Mouse (Mus musculus): ENCODE results near the gene Tenm2. TPM values are rescaled to one million over a fixed set of nuclear protein-coding genes. Genes with fewer than 3 reads are reported as not detected.

The Tenm2 gene
- polyA plus RNA-seq, 1 experiment from 2014 or later: 39.5 TPM

GRCm38 (mm10) chr11:36678057-36678396 is 557.7 kb downstream of the Tenm2 start:
- Histone ChIP-seq H3K4me1 (peaks cover 24% of the 10 kb centered on the region), H3K9ac (replicated peaks) (peak overlapping the region; percentile 65), H3K9me3 (no peaks in the 10 kb centered on the region), H3K4me2 (replicated peaks) (peak overlapping the region; percentile 57), H3K36me3 (no peaks in the 10 kb centered on the region), H3K27ac (replicated peaks) (peak overlapping the region; percentile 97), H3K27me3 (no peaks in the 10 kb centered on the region), H3K4me3 (peak overlapping the region; percentile 57)
- peak; percentile 78 for ATAC-seq (replicated peaks)
- WGBS: 3% methylated on average over 10 of the region's 10 CpGs

GRCm38 (mm10) chr11:36677321-36678056 is 558.3 kb downstream of the Tenm2 start:
- H3K9ac ChIP-seq (replicated peaks): peak overlapping the region; percentile 65
- WGBS: under 1% methylated on average over 23 of the region's 23 CpGs
- peak overlapping the region; percentile 57 for H3K4me2 ChIP-seq (replicated peaks)
- no peaks in the 10 kb centered on the region for H3K9me3 ChIP-seq
- H3K27me3 ChIP-seq: no peaks in the 10 kb centered on the region
- no peaks in the 10 kb centered on the region for H3K36me3 ChIP-seq
- peak overlapping the region; percentile 57 for H3K4me3 ChIP-seq
- peak overlapping the region; percentile 97 for H3K27ac ChIP-seq (replicated peaks)
- ATAC-seq (replicated peaks): peak; percentile 89
- H3K4me1 ChIP-seq: peaks cover 24% of the 10 kb centered on the region

GRCm38 (mm10) chr11:36676446-36677284 is 559.1 kb downstream of the Tenm2 start:
- ATAC-seq (replicated peaks): no peak
- peak overlapping the region; percentile 57 for H3K4me3 ChIP-seq
- peak overlapping the region; percentile 65 for H3K9ac ChIP-seq (replicated peaks)
- no peaks in the 10 kb centered on the region for H3K36me3 ChIP-seq
- H3K4me1 ChIP-seq: peaks cover 27% of the 10 kb centered on the region
- H3K27ac ChIP-seq (replicated peaks): peak overlapping the region; percentile 97
- WGBS: 19% methylated on average over 16 of the region's 16 CpGs
- H3K9me3 ChIP-seq: no peaks in the 10 kb centered on the region
- peak overlapping the region; percentile 57 for H3K4me2 ChIP-seq (replicated peaks)
- H3K27me3 ChIP-seq: no peaks in the 10 kb centered on the region

GRCm38 (mm10) chr11:36674902-36675422 is 560.8 kb downstream of the Tenm2 start:
- no peaks in the 10 kb centered on the region for H3K36me3 ChIP-seq
- WGBS: 76% methylated on average over 4 of the region's 4 CpGs
- no peak overlapping the region for H3K9ac ChIP-seq (replicated peaks)
- peak overlapping the region; percentile 57 for H3K4me2 ChIP-seq (replicated peaks)
- H3K27ac ChIP-seq (replicated peaks): no peak overlapping the region
- no peaks in the 10 kb centered on the region for H3K9me3 ChIP-seq
- ATAC-seq (replicated peaks): no peak
- H3K4me3 ChIP-seq: peak overlapping the region; percentile 57
- H3K27me3 ChIP-seq: no peaks in the 10 kb centered on the region
- H3K4me1 ChIP-seq: peaks cover 42% of the 10 kb centered on the region

- Histone ChIP-seq H3K27ac (replicated peaks) (no peak overlapping the region), H3K4me3 (no peak overlapping the region), H3K27me3 (no peaks in the 10 kb centered on the region), H3K4me1 (peaks cover 38% of the 10 kb centered on the region), H3K4me2 (replicated peaks) (no peak overlapping the region; the same call in 1 of the 2 replicates), H3K36me3 (no peaks in the 10 kb centered on the region), H3K9ac (replicated peaks) (no peak overlapping the region), H3K9me3 (no peaks in the 10 kb centered on the region)
- ATAC-seq (replicated peaks): no peak
- 41% methylated on average over 5 of the region's 5 CpGs for WGBS
Measured at GRCm38 (mm10) chr11:36674141-36674540, 561.6 kb downstream of the Tenm2 start.

GRCm38 (mm10) chr11:36671196-36671595 is 564.6 kb downstream of the Tenm2 start:
- Histone ChIP-seq H3K9me3 (no peaks in the 10 kb centered on the region), H3K27me3 (no peaks in the 10 kb centered on the region), H3K4me2 (replicated peaks) (no peak overlapping the region), H3K27ac (replicated peaks) (no peak overlapping the region), H3K4me1 (peaks cover 31% of the 10 kb centered on the region), H3K36me3 (no peaks in the 10 kb centered on the region), H3K9ac (replicated peaks) (no peak overlapping the region), H3K4me3 (no peak overlapping the region)
- ATAC-seq (replicated peaks): no peak
- WGBS: 49% methylated on average over 9 of the region's 9 CpGs

GRCm38 (mm10) chr11:36664026-36664425 is 571.7 kb downstream of the Tenm2 start:
- H3K4me3 ChIP-seq: no peak overlapping the region
- no peaks in the 10 kb centered on the region for H3K27me3 ChIP-seq
- ATAC-seq (replicated peaks): no peak
- H3K36me3 ChIP-seq: no peaks in the 10 kb centered on the region
- H3K27ac ChIP-seq (replicated peaks): no peak overlapping the region
- H3K9me3 ChIP-seq: no peaks in the 10 kb centered on the region
- WGBS: 66% methylated on average over 1 of the region's 1 CpGs
- no peak overlapping the region for H3K4me2 ChIP-seq (replicated peaks)
- H3K4me1 ChIP-seq: peaks cover 8% of the 10 kb centered on the region
- H3K9ac ChIP-seq (replicated peaks): no peak overlapping the region

- no peaks in the 10 kb centered on the region for H3K27me3 ChIP-seq
- no peak overlapping the region for H3K27ac ChIP-seq (replicated peaks)
- 55% methylated on average over 3 of the region's 3 CpGs for WGBS
- no peak overlapping the region for H3K9ac ChIP-seq (replicated peaks)
- H3K36me3 ChIP-seq: no peaks in the 10 kb centered on the region
- ATAC-seq (replicated peaks): no peak
- H3K9me3 ChIP-seq: no peaks in the 10 kb centered on the region
- no peak overlapping the region for H3K4me2 ChIP-seq (replicated peaks)
- H3K4me3 ChIP-seq: no peak overlapping the region
- H3K4me1 ChIP-seq: peaks cover 8% of the 10 kb centered on the region
Measured at GRCm38 (mm10) chr11:36663571-36663970, 572.2 kb downstream of the Tenm2 start.

GRCm38 (mm10) chr11:36653656-36654323 is 582.0 kb downstream of the Tenm2 start:
- 64% methylated on average over 9 of the region's 9 CpGs for WGBS
- Histone ChIP-seq H3K27ac (replicated peaks) (peak overlapping the region; percentile 31; the same call in 1 of the 2 replicates), H3K9ac (replicated peaks) (no peak overlapping the region), H3K4me1 (peaks cover 18% of the 10 kb centered on the region), H3K36me3 (no peaks in the 10 kb centered on the region), H3K27me3 (no peaks in the 10 kb centered on the region), H3K9me3 (no peaks in the 10 kb centered on the region), H3K4me2 (replicated peaks) (no peak overlapping the region), H3K4me3 (no peak overlapping the region)
- ATAC-seq (replicated peaks): peak; percentile 46; the same call in 1 of the 2 replicates

- no peak overlapping the region for H3K27ac ChIP-seq (replicated peaks)
- no peaks in the 10 kb centered on the region for H3K36me3 ChIP-seq
- H3K9ac ChIP-seq (replicated peaks): no peak overlapping the region
- 32% methylated on average over 1 of the region's 1 CpGs for WGBS
- ATAC-seq (replicated peaks): no peak
- H3K27me3 ChIP-seq: no peaks in the 10 kb centered on the region
- no peak overlapping the region for H3K4me2 ChIP-seq (replicated peaks)
- H3K4me1 ChIP-seq: peaks cover 3% of the 10 kb centered on the region; the same call in 1 of the 2 replicates
- H3K4me3 ChIP-seq: no peak overlapping the region
- H3K9me3 ChIP-seq: no peaks in the 10 kb centered on the region
Measured at GRCm38 (mm10) chr11:36647179-36647578, 588.6 kb downstream of the Tenm2 start.

- no peak for ATAC-seq (replicated peaks)
- Histone ChIP-seq H3K9me3 (no peaks in the 10 kb centered on the region), H3K4me1 (peaks cover 20% of the 10 kb centered on the region), H3K4me2 (replicated peaks) (no peak overlapping the region), H3K27ac (replicated peaks) (no peak overlapping the region), H3K9ac (replicated peaks) (no peak overlapping the region), H3K36me3 (no peaks in the 10 kb centered on the region), H3K27me3 (no peaks in the 10 kb centered on the region), H3K4me3 (no peak overlapping the region)
- WGBS: 20% methylated on average over 6 of the region's 6 CpGs
Measured at GRCm38 (mm10) chr11:36635082-36635481, 600.7 kb downstream of the Tenm2 start.

- Histone ChIP-seq H3K9me3 (no peaks in the 10 kb centered on the region), H3K4me1 (peaks cover 13% of the 10 kb centered on the region), H3K27me3 (no peaks in the 10 kb centered on the region), H3K4me2 (replicated peaks) (no peak overlapping the region), H3K27ac (replicated peaks) (no peak overlapping the region), H3K36me3 (no peaks in the 10 kb centered on the region), H3K9ac (replicated peaks) (no peak overlapping the region), H3K4me3 (no peak overlapping the region)
- ATAC-seq (replicated peaks): no peak
Measured at GRCm38 (mm10) chr11:36632201-36632600, 603.6 kb downstream of the Tenm2 start.

All from forebrain, embryonic 15.5 days (tissue).